Comparison of ENCODE assay signal across 8 mouse cellular contexts in genomic region chr4:153827914-153828313, GRCm38 (mm10).
DNase-seq lines count a peak whose midpoint lies in the region; ATAC-seq lines count a peak whose summit lies in the region.

No protein-coding gene starts in this region.

- no peak for DNase-seq in forebrain, embryonic 11.5 days (ENCODE audit: low spot score)
- DNase-seq in lung, adult 18-20 months: peak; percentile 0 to 4
- DNase-seq in lung, postnatal 4 days: no peak
- DNase-seq in embryonic facial prominence, embryonic 10.5 days (ENCODE audit: low spot score): peak; percentile 47
- peak; percentile 75 for DNase-seq in retina, postnatal 1 day
- no peak for DNase-seq in B cell, adult 2 months

- ATAC-seq in forebrain, embryonic 11.5 days (replicated peaks; ENCODE audit: low FRiP score): peak; percentile 63
- no peak for ATAC-seq in forebrain, embryonic 16.5 days
- no peak for ATAC-seq in heart, embryonic 12.5 days (ENCODE audit: insufficient number of reproducible peaks, low FRiP score)

- 0 out of 2 replicates have a peak overlapping the region, but pooled peaks have one; percentile 2 for H3K4me3 ChIP-seq in forebrain, embryonic 11.5 days (ENCODE audit: low read depth, low read length)
- H3K4me3 ChIP-seq in forebrain, embryonic 16.5 days (replicated peaks; ENCODE audit: low read length): no peak overlapping the region
- 0 out of 2 replicates have a peak overlapping the region, but pooled peaks have one; percentile 31 for H3K4me3 ChIP-seq in embryonic facial prominence, embryonic 10.5 days
- H3K4me3 ChIP-seq in heart, embryonic 12.5 days: no peak overlapping the region

- H3K27ac ChIP-seq in forebrain, embryonic 11.5 days (ENCODE audit: low read depth, low read length): no peak overlapping the region
- no peak overlapping the region for H3K27ac ChIP-seq in forebrain, embryonic 16.5 days (ENCODE audit: low read length)
- H3K27ac ChIP-seq in embryonic facial prominence, embryonic 10.5 days (replicated peaks): no peak overlapping the region
- H3K27ac ChIP-seq in heart, embryonic 12.5 days (ENCODE audit: poor library complexity, severe bottlenecking): no peak overlapping the region

- no peak overlapping the region for H3K4me2 ChIP-seq in forebrain, embryonic 11.5 days (ENCODE audit: low read depth, low read length, severe bottlenecking)
- H3K4me2 ChIP-seq in forebrain, embryonic 16.5 days (ENCODE audit: low read length): no peak overlapping the region
- no peak overlapping the region for H3K4me2 ChIP-seq in heart, embryonic 12.5 days

- H3K27me3 ChIP-seq in forebrain, embryonic 11.5 days (ENCODE audit: control insufficient read depth, insufficient read depth, low read length): no peaks in the 10 kb centered on the region
- H3K27me3 ChIP-seq in forebrain, embryonic 16.5 days (replicated peaks; ENCODE audit: control insufficient read depth, insufficient read depth, low read length): no peaks in the 10 kb centered on the region
- H3K27me3 ChIP-seq in embryonic facial prominence, embryonic 10.5 days (replicated peaks; ENCODE audit: low read depth, poor library complexity, severe bottlenecking): no peaks in the 10 kb centered on the region
- H3K27me3 ChIP-seq in heart, embryonic 12.5 days (replicated peaks): no peaks in the 10 kb centered on the region

- no peak overlapping the region for H3K9ac ChIP-seq in forebrain, embryonic 11.5 days (ENCODE audit: low read length)
- H3K9ac ChIP-seq in forebrain, embryonic 16.5 days (replicated peaks; ENCODE audit: low read depth, low read length): no peak overlapping the region
- no peak overlapping the region for H3K9ac ChIP-seq in heart, embryonic 12.5 days

- no peaks in the 10 kb centered on the region for H3K4me1 ChIP-seq in forebrain, embryonic 11.5 days (replicated peaks; ENCODE audit: control insufficient read depth, insufficient read depth, low read length)
- H3K4me1 ChIP-seq in forebrain, embryonic 16.5 days (replicated peaks; ENCODE audit: control insufficient read depth, insufficient read depth, low read length): no peaks in the 10 kb centered on the region
- H3K4me1 ChIP-seq in embryonic facial prominence, embryonic 10.5 days: no peaks in the 10 kb centered on the region
- no peaks in the 10 kb centered on the region for H3K4me1 ChIP-seq in heart, embryonic 12.5 days (replicated peaks)

- WGBS in forebrain, embryonic 11.5 days: 46% methylated on average over 9 of the region's 9 CpGs
- WGBS in forebrain, embryonic 16.5 days: 41% methylated on average over 9 of the region's 9 CpGs
- WGBS in embryonic facial prominence, embryonic 10.5 days: 43% methylated on average over 9 of the region's 9 CpGs
- 44% methylated on average over 9 of the region's 9 CpGs for WGBS in heart, embryonic 12.5 days

- no peaks in the 10 kb centered on the region for H3K36me3 ChIP-seq in forebrain, embryonic 11.5 days (ENCODE audit: control insufficient read depth, insufficient read depth, low read length)
- H3K36me3 ChIP-seq in forebrain, embryonic 16.5 days (ENCODE audit: control insufficient read depth, insufficient read depth): no peaks in the 10 kb centered on the region
- no peaks in the 10 kb centered on the region for H3K36me3 ChIP-seq in embryonic facial prominence, embryonic 10.5 days (replicated peaks)
- H3K36me3 ChIP-seq in heart, embryonic 12.5 days: no peaks in the 10 kb centered on the region

- no peaks in the 10 kb centered on the region for H3K9me3 ChIP-seq in forebrain, embryonic 11.5 days (ENCODE audit: control insufficient read depth, low read length)
- no peaks in the 10 kb centered on the region for H3K9me3 ChIP-seq in forebrain, embryonic 16.5 days (ENCODE audit: control insufficient read depth, low read length)
- no peaks in the 10 kb centered on the region for H3K9me3 ChIP-seq in embryonic facial prominence, embryonic 10.5 days
- H3K9me3 ChIP-seq in heart, embryonic 12.5 days (replicated peaks): peaks cover 19% of the 10 kb centered on the region; the same call in 1 of the 2 replicates

Comparison
In these comparisons a context has a peak if more than half of its experiments do, and no peak if none do; other contexts are left out.
1. DNase-seq: peak in lung, adult 18-20 months (2 of 2), embryonic facial prominence, embryonic 10.5 days (single experiment) and retina, postnatal 1 day (single experiment); none in forebrain, embryonic 11.5 days (single experiment), lung, postnatal 4 days (0 of 2) and B cell, adult 2 months (0 of 2).
2. H3K4me3 ChIP-seq: peak in forebrain, embryonic 11.5 days (single experiment) and embryonic facial prominence, embryonic 10.5 days (single experiment); none in forebrain, embryonic 16.5 days (single experiment) and heart, embryonic 12.5 days (single experiment).